Mouse (Mus musculus) liver, postnatal 0 days (tissue): ENCODE results near the gene Supt6.

Source experiments
- CTCF ChIP-seq: sonication (generic); IDR thresholded peaks from 2 replicates; pipeline ENCODE4 v1.5.1; 2016; ENCODE audit warnings: antibody characterized with exemption, low read depth
- EP300 ChIP-seq: IDR thresholded peaks from 2 replicates; pipeline ENCODE4 v1.6.1; 2016; ENCODE audit warnings: antibody characterized with exemption, low read depth, mild to moderate bottlenecking

DNA sequence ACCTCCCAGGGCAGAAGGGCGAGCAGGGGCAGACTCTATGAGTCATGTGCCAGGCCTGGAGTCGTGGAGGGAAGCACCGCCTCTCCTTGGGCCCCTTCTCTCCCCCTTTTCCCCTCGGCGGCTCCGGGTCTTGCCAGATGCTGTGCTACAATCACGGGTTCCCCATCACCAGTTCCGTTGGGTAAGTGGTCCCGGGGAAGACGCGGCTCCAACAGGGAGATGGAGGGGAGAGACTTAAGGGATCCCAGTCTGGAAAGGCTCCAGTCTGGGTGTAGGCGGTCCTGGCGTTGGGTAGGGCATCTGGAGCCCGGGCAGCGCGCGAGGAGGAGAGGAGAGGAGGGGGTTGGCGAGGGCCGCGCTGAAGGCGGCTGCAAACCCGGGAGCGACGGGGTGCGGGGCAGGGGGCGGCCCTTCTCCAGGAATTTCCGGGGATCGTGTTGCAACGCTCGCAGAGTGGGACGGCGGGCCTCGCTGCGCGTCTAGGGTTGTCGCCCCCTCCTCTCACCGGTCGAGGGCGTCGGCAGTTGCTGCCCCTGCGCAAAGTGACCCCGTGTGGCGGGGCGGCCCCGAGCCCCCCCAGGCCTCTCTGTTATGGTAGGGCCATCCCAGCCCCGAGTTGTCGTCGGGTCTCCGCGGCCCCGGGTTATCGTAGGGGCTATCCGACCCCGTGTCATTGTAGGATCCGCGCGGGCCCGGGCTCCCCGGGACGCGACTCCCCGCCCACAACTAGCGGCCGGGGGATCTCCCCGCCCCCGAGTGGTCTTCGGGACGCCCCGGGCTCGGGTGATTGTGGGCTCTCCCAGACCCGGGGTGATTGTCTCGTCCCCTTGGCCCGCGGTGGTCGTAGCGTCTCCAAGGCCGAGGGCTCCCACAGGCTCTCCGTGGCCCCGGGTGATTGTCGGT lies 57.2 kb downstream of the Supt6 start, which contains the start of gene Rab34:
- no peak for TF ChIP-seq CTCF
- no peak for TF ChIP-seq EP300
